Comparison of ENCODE assay signal across 9 mouse cellular contexts in genomic region chr17:87444763-87445162, GRCm38 (mm10). TPM values are rescaled to one million over a fixed set of nuclear protein-coding genes. Genes with fewer than 3 reads are reported as not detected.
DNase-seq lines count a peak whose midpoint lies in the region; ATAC-seq and TF ChIP-seq lines count a peak whose summit lies in the region.
"Had no signal": no experiment of that assay in that cellular context is flagged by ENCODE, and none has a peak within 500 bp of the region (broad histone marks: within the 10 kb centered on the region; RNA-seq: fewer than 3 reads in every experiment).

No protein-coding gene starts in this region.

- no peak for TF ChIP-seq CTCF in cerebellum, adult 2 months (IDR thresholded peaks at IDR 0.05; ENCODE audit: borderline replicate concordance, insufficient read depth, low read depth, low read length)
- no peak for TF ChIP-seq CTCF in liver, embryonic 14.5 days (IDR thresholded peaks at IDR 0.05; ENCODE audit: low read depth)

- H3K27ac ChIP-seq in cerebellum, adult 2 months (ENCODE audit: insufficient read depth, low read length): no peak overlapping the region
- H3K27ac ChIP-seq in liver, embryonic 14.5 days: no peak overlapping the region

- peaks cover 36% of the 10 kb centered on the region for H3K36me3 ChIP-seq in megakaryocyte, embryonic 14.5 days (replicated peaks; ENCODE audit: low read length)
- peaks cover 14% of the 10 kb centered on the region for H3K36me3 ChIP-seq in liver, embryonic 14.5 days (replicated peaks; ENCODE audit: control insufficient read depth, insufficient read depth, low read depth)

- no peak for TF ChIP-seq POLR2A in cerebellum, adult 2 months (IDR thresholded peaks at IDR 0.05; ENCODE audit: borderline replicate concordance, insufficient read depth, low read length)

- DNase-seq in cerebellum, adult 2 months: no peak
- no peak for DNase-seq in cerebellum, adult 9-10 months
- DNase-seq in liver, embryonic 14.5 days (ENCODE audit: low read depth in 3 of 3, low spot score in 3 of 3): no peak
- no peak for DNase-seq in right cerebral cortex, postnatal 36 days (ENCODE audit: low spot score in 2 of 2)
- DNase-seq in right cerebral cortex, adult 18-20 months: no peak
- DNase-seq: left cerebral cortex, postnatal 4 days had no signal

- peaks cover 2% of the 10 kb centered on the region; the same call in 1 of the 2 replicates for H3K4me1 ChIP-seq in cerebellum, adult 2 months (ENCODE audit: control insufficient read depth, insufficient read depth, low read length)
- peaks cover 62% of the 10 kb centered on the region for H3K4me1 ChIP-seq in megakaryocyte, embryonic 14.5 days
- H3K4me1 ChIP-seq in liver, embryonic 14.5 days (replicated peaks; ENCODE audit: control insufficient read depth in 2 of 2, insufficient read depth in 2 of 2, low read length in 1 of 2): peaks cover 31 to 33% of the 10 kb centered on the region in 2 experiments

- H3K9ac ChIP-seq in liver, embryonic 14.5 days (replicated peaks): no peak overlapping the region; the same call in 1 of the 2 replicates

- WGBS in cerebellum, adult 2 months: 4% methylated on average over 4 of the region's 4 CpGs
- WGBS in liver, embryonic 14.5 days (ENCODE audit: insufficient replicate concordance): 50% methylated on average over 4 of the region's 4 CpGs

- no peak for TF ChIP-seq EP300 in liver, embryonic 14.5 days (IDR thresholded peaks at IDR 0.05; ENCODE audit: low read depth)

- no peaks in the 10 kb centered on the region for H3K27me3 ChIP-seq in cerebellum, adult 2 months (ENCODE audit: control insufficient read depth, insufficient read depth, low read length)
- no peaks in the 10 kb centered on the region for H3K27me3 ChIP-seq in megakaryocyte, embryonic 14.5 days (replicated peaks)
- H3K27me3 ChIP-seq in liver, embryonic 14.5 days (ENCODE audit: control insufficient read depth, insufficient read depth, low read length): no peaks in the 10 kb centered on the region

- H3K4me2 ChIP-seq in liver, embryonic 14.5 days (ENCODE audit: low read depth): peak overlapping the region; percentile 63

- H3K4me3 ChIP-seq in cerebellum, adult 2 months (replicated peaks; ENCODE audit: insufficient read depth, low read depth, low read length): peak overlapping the region; percentile 71
- peak overlapping the region; percentile 96 for H3K4me3 ChIP-seq in megakaryocyte, embryonic 14.5 days (replicated peaks)
- H3K4me3 ChIP-seq in liver, embryonic 14.5 days (ENCODE audit: insufficient read depth in 1 of 2, low read depth in 2 of 2, low read length in 2 of 2): peak overlapping the region; percentile 38 to 99; a peak in 3 of 4 replicates

- H3K9me3 ChIP-seq in megakaryocyte, embryonic 14.5 days: no peaks in the 10 kb centered on the region
- H3K9me3 ChIP-seq in liver, embryonic 14.5 days (ENCODE audit: control insufficient read depth, low read length): no peaks in the 10 kb centered on the region

- no peak for ATAC-seq in megakaryocyte, adult 5-6 weeks (ENCODE audit: poor library complexity, severe bottlenecking)
- no peak for ATAC-seq in liver, embryonic 14.5 days (ENCODE audit: insufficient read depth)
- no peak for ATAC-seq in monocyte, adult 5-6 weeks (replicated peaks; ENCODE audit: insufficient number of reproducible peaks, low FRiP score, low TSS enrichment, poor library complexity, severe bottlenecking)

RNA-seq across cellular contexts. Expression of gene Calm2, which starts 2.0 kb away (rescaled TPM):
- 1,979 and 2,002 TPM in 2 replicates for polyA plus RNA-seq in cerebellum, adult 2 months (2012; rRNA removed)
- polyA plus RNA-seq in megakaryocyte, embryonic 14.5 days (2012; ENCODE audit: insufficient read depth, low replicate concordance): 2.3 and 36.6 TPM in 2 replicates
- 594 and 654 TPM in 2 replicates for total RNA-seq in megakaryocyte, adult 5-6 weeks (2015)
- total RNA-seq in megakaryocyte, adult 5-6 weeks (2017): 1,417 and 1,603 TPM in 2 replicates
- polyA plus RNA-seq in liver, embryonic 14.5 days (2012; rRNA removed): 112 and 195 TPM in 2 replicates
- 368 and 373 TPM in 2 replicates for polyA plus RNA-seq in liver, embryonic 14.5 days (2014; fragmentation: Nextera tagmentation; extraction: Ambion mirVana)
- 1,504 to 2,308 TPM (median 2,140 TPM) in 3 replicates for total RNA-seq in monocyte, adult 5-6 weeks (2017)

RNA-seq across cellular contexts. Expression of gene Stpg4, which starts 17.2 kb away (rescaled TPM):
- polyA plus RNA-seq in cerebellum, adult 2 months (2012; rRNA removed): not detected in 2 replicates
- polyA plus RNA-seq in megakaryocyte, embryonic 14.5 days (2012; ENCODE audit: insufficient read depth, low replicate concordance): not detected in 2 replicates
- total RNA-seq in megakaryocyte, adult 5-6 weeks (2015): not detected in 2 replicates
- not detected in 2 replicates for total RNA-seq in megakaryocyte, adult 5-6 weeks (2017)
- polyA plus RNA-seq in liver, embryonic 14.5 days (2012; rRNA removed): not detected in 2 replicates
- polyA plus RNA-seq in liver, embryonic 14.5 days (2014; fragmentation: Nextera tagmentation; extraction: Ambion mirVana): not detected in 2 replicates
- total RNA-seq in monocyte, adult 5-6 weeks (2017): not detected in 3 replicates
- total RNA-seq: left cerebral cortex, postnatal 4 days had no signal
